In the genomic region with DNA sequence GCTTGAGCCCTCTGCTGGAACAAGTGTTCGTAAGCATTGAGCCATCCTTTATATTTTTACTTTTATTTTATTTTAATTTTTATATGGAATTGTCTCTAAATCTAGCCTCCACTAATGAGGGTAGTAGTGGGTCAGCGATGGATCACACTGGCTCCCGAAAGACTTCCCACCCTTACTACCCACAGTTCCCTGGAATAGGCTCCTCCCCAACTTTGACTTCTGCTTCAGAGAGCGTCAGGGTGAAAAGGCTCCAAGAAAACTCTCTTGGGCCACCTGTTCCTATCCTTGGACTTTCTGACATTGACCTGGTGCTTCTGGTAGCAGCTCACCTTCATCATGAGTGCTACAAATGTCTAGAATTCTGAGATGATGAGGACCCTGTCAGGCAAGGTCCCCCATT, we compare ENCODE assay signal across 8 mouse cellular contexts. TPM values are rescaled to one million over a fixed set of nuclear protein-coding genes. Genes with fewer than 3 reads are reported as not detected.
DNase-seq lines count a peak whose midpoint lies in the region; ATAC-seq and TF ChIP-seq lines count a peak whose summit lies in the region.

No protein-coding gene starts in this region.

- peaks cover 21% of the 10 kb centered on the region for H3K4me1 ChIP-seq in kidney, embryonic 15.5 days
- peaks cover 28% of the 10 kb centered on the region for H3K4me1 ChIP-seq in embryonic facial prominence, embryonic 10.5 days
- peaks cover 6% of the 10 kb centered on the region for H3K4me1 ChIP-seq in intestine, embryonic 14.5 days (replicated peaks; ENCODE audit: control insufficient read depth, insufficient read depth, low read length)

- WGBS in kidney, embryonic 15.5 days = 2% methylated on average over 4 of the region's 4 CpGs
- 8% methylated on average over 4 of the region's 4 CpGs for WGBS in embryonic facial prominence, embryonic 10.5 days
- 3% methylated on average over 4 of the region's 4 CpGs for WGBS in intestine, embryonic 14.5 days

- no peaks in the 10 kb centered on the region for H3K9me3 ChIP-seq in kidney, embryonic 15.5 days (replicated peaks)
- no peaks in the 10 kb centered on the region for H3K9me3 ChIP-seq in embryonic facial prominence, embryonic 10.5 days
- H3K9me3 ChIP-seq in intestine, embryonic 14.5 days (ENCODE audit: control insufficient read depth, low read length) = no peaks in the 10 kb centered on the region

- H3K79me2 ChIP-seq in myocyte (ENCODE audit: control insufficient read depth, insufficient read depth) = no peaks in the 10 kb centered on the region

- no peaks in the 10 kb centered on the region for H3K27me3 ChIP-seq in kidney, embryonic 15.5 days
- no peaks in the 10 kb centered on the region for H3K27me3 ChIP-seq in embryonic facial prominence, embryonic 10.5 days (replicated peaks; ENCODE audit: low read depth, poor library complexity, severe bottlenecking)
- no peaks in the 10 kb centered on the region for H3K27me3 ChIP-seq in intestine, embryonic 14.5 days (replicated peaks; ENCODE audit: control insufficient read depth, insufficient read depth, low read length)
- H3K27me3 ChIP-seq in myocyte (ENCODE audit: control insufficient read depth, insufficient read depth, insufficient read length) = peaks cover 22% of the 10 kb centered on the region

- TF ChIP-seq POLR2A in myocyte (IDR thresholded peaks at IDR 0.05; ENCODE audit: insufficient read length, low read depth) = no peak

- ATAC-seq in kidney, embryonic 15.5 days (replicated peaks; ENCODE audit: low FRiP score) = no peak
- no peak for ATAC-seq in intestine, embryonic 14.5 days (replicated peaks; ENCODE audit: low FRiP score, low TSS enrichment, low read depth)

- DNase-seq in kidney, adult 8-10 months = no peak
- DNase-seq in embryonic facial prominence, embryonic 10.5 days (ENCODE audit: low spot score) = no peak
- DNase-seq in intestine, embryonic 14.5 days (ENCODE audit: low spot score) = no peak
- no peak for DNase-seq in adrenal gland, postnatal 4 days (ENCODE audit: low spot score in 2 of 2)
- no peak for DNase-seq in adrenal gland, postnatal 36 days
- no peak for DNase-seq in kidney, postnatal 36 days

- peak overlapping the region; percentile 87 for H3K4me3 ChIP-seq in kidney, embryonic 15.5 days (replicated peaks)
- H3K4me3 ChIP-seq in embryonic facial prominence, embryonic 10.5 days = peak overlapping the region; percentile 88
- peak overlapping the region; percentile 77 for H3K4me3 ChIP-seq in intestine, embryonic 14.5 days (ENCODE audit: low read depth, low read length)
- peak overlapping the region; percentile 39 for H3K4me3 ChIP-seq in myocyte

- peak overlapping the region; percentile 99 for H3K4me2 ChIP-seq in kidney, embryonic 15.5 days
- H3K4me2 ChIP-seq in intestine, embryonic 14.5 days (ENCODE audit: low read length) = peak overlapping the region; percentile 99
- peak overlapping the region; percentile 91 for H3K4me2 ChIP-seq in myocyte (ENCODE audit: low read depth)

- 0 out of 2 replicates have a peak, but pooled peaks cover 3% of the 10 kb centered on the region for H3K36me3 ChIP-seq in kidney, embryonic 15.5 days
- no peaks in the 10 kb centered on the region for H3K36me3 ChIP-seq in embryonic facial prominence, embryonic 10.5 days (replicated peaks)
- 0 out of 2 replicates have a peak, but pooled peaks cover 3% of the 10 kb centered on the region for H3K36me3 ChIP-seq in intestine, embryonic 14.5 days (ENCODE audit: control insufficient read depth, insufficient read depth, low read length)
- no peaks in the 10 kb centered on the region for H3K36me3 ChIP-seq in myocyte (ENCODE audit: control insufficient read depth, insufficient read depth)

- H3K27ac ChIP-seq in kidney, embryonic 15.5 days = peak overlapping the region; percentile 54; the same call in 1 of the 2 replicates
- H3K27ac ChIP-seq in embryonic facial prominence, embryonic 10.5 days (replicated peaks) = peak overlapping the region; percentile 48; the same call in 1 of the 2 replicates
- no peak overlapping the region for H3K27ac ChIP-seq in intestine, embryonic 14.5 days (ENCODE audit: low read depth)

- H3ac ChIP-seq in myocyte (ENCODE audit: control insufficient read depth, insufficient read length) = no peak overlapping the region

- 0 out of 2 replicates have a peak overlapping the region, but pooled peaks have one; percentile 11 for H3K9ac ChIP-seq in kidney, embryonic 15.5 days
- no peak overlapping the region; the same call in 1 of the 2 replicates for H3K9ac ChIP-seq in intestine, embryonic 14.5 days (ENCODE audit: low read length)

TF ChIP-seq in myocyte, 11 proteins besides CTCF, POLR2A, EP300 and RAD21:
- no peak for TF ChIP-seq MYOG (IDR thresholded peaks at IDR 0.05; ENCODE audit: control insufficient read depth in 1 of 3, insufficient read depth in 1 of 3, insufficient read length in 2 of 3, low read depth in 2 of 3)
- TF ChIP-seq CEBPB (IDR thresholded peaks at IDR 0.05; ENCODE audit: insufficient read depth, poor library complexity, severe bottlenecking) = no peak
- no peak for TF ChIP-seq POLR2AphosphoS2 (IDR thresholded peaks at IDR 0.05; ENCODE audit: insufficient read length, low read depth)
- no peak for TF ChIP-seq SRF (IDR thresholded peaks at IDR 0.05; ENCODE audit: control insufficient read depth, insufficient read length, low read depth)
- no peak for TF ChIP-seq E2F4 (IDR thresholded peaks at IDR 0.05; ENCODE audit: insufficient read depth)
- no peak for TF ChIP-seq MYOD1 (IDR thresholded peaks at IDR 0.05; ENCODE audit: control insufficient read depth in 1 of 3, insufficient read length in 2 of 3, low read depth in 2 of 3)
- TF ChIP-seq USF1 (IDR thresholded peaks at IDR 0.05; ENCODE audit: low read depth) = no peak
- TF ChIP-seq MAX (IDR thresholded peaks at IDR 0.05; ENCODE audit: low read depth) = no peak
- TF ChIP-seq REST (IDR thresholded peaks at IDR 0.05; ENCODE audit: insufficient read depth, insufficient read length) = no peak
- TF ChIP-seq TCF3 (IDR thresholded peaks at IDR 0.05; ENCODE audit: insufficient read length, low read depth) = no peak
- TF ChIP-seq TCF12 (IDR thresholded peaks at IDR 0.05; ENCODE audit: insufficient read depth, poor library complexity, severe bottlenecking) = no peak

RNA-seq across cellular contexts. Expression of a gene that starts 0.8 kb away (rescaled TPM):
- 28.9 and 30.6 TPM in 2 replicates for polyA plus RNA-seq in kidney, embryonic 15.5 days (2015; fragmentation: Nextera tagmentation; extraction: Ambion mirVana)
- 19.7 and 21.5 TPM in 2 replicates for polyA plus RNA-seq in embryonic facial prominence, embryonic 10.5 days (2016; fragmentation: Nextera tagmentation; extraction: Ambion mirVana)
- polyA plus RNA-seq in intestine, embryonic 14.5 days (2014; fragmentation: Nextera tagmentation; extraction: Ambion mirVana) = 10.3 and 13.6 TPM in 2 replicates
- polyA plus RNA-seq in myocyte (2012; fragmentation: generic; extraction: Trizol) = 13.5 TPM
- total RNA-seq in adrenal gland, postnatal 4 days (2021) = 10 to 100 TPM; 19.7 to 20.4 TPM
- total RNA-seq in adrenal gland, postnatal 36 days (2021) = 10 to 100 TPM; 18.8 to 19.4 TPM

RNA-seq across cellular contexts. Expression of a gene that starts 21.3 kb away (rescaled TPM):
- 11.2 and 12.2 TPM in 2 replicates for polyA plus RNA-seq in kidney, embryonic 15.5 days (2015; fragmentation: Nextera tagmentation; extraction: Ambion mirVana)
- polyA plus RNA-seq in embryonic facial prominence, embryonic 10.5 days (2016; fragmentation: Nextera tagmentation; extraction: Ambion mirVana) = 7.8 and 8.9 TPM in 2 replicates
- polyA plus RNA-seq in intestine, embryonic 14.5 days (2014; fragmentation: Nextera tagmentation; extraction: Ambion mirVana) = 7.0 and 7.9 TPM in 2 replicates
- polyA plus RNA-seq in myocyte (2012; fragmentation: generic; extraction: Trizol) = 11.5 TPM
- total RNA-seq in adrenal gland, postnatal 4 days (2021) = 10 to 100 TPM; 23.7 to 26.5 TPM
- 10 to 100 TPM; 18.4 to 27.1 TPM for total RNA-seq in adrenal gland, postnatal 36 days (2021)

RNA-seq across cellular contexts. Expression of a gene that starts 21.3 kb away (rescaled TPM):
- polyA plus RNA-seq in kidney, embryonic 15.5 days (2015; fragmentation: Nextera tagmentation; extraction: Ambion mirVana) = 204 and 210 TPM in 2 replicates
- polyA plus RNA-seq in embryonic facial prominence, embryonic 10.5 days (2016; fragmentation: Nextera tagmentation; extraction: Ambion mirVana) = 196 and 200 TPM in 2 replicates
- 259 and 272 TPM in 2 replicates for polyA plus RNA-seq in intestine, embryonic 14.5 days (2014; fragmentation: Nextera tagmentation; extraction: Ambion mirVana)
- polyA plus RNA-seq in myocyte (2012; fragmentation: generic; extraction: Trizol) = 2,628 TPM
- total RNA-seq in adrenal gland, postnatal 4 days (2021) = 100 to 1,000 TPM; 274 to 283 TPM
- total RNA-seq in adrenal gland, postnatal 36 days (2021) = 100 to 1,000 TPM; 165 to 189 TPM
